Mouse (Mus musculus): ENCODE data around the gene Vac14.

The Vac14 gene

GRCm38 (mm10) chr8:110694226-110694625 is 75.8 kb downstream of the Vac14 start:
- DNase-seq, result no peak

- DNase-seq, result no peak
These were observed 76.4 kb downstream of the Vac14 start for GRCm38 (mm10) chr8:110694826-110695225.

- DNase-seq, result no peak
These were observed 77.0 kb downstream of the Vac14 start for GRCm38 (mm10) chr8:110695431-110695830.

- DNase-seq, result no peak
These were observed 77.7 kb downstream of the Vac14 start for GRCm38 (mm10) chr8:110696051-110696450.

GRCm38 (mm10) chr8:110697571-110697970 is 79.2 kb downstream of the Vac14 start:
- DNase-seq, result no peak

GRCm38 (mm10) chr8:110698098-110698497 is 79.7 kb downstream of the Vac14 start:
- no peak for DNase-seq

GRCm38 (mm10) chr8:110699501-110699900 is 81.1 kb downstream of the Vac14 start:
- DNase-seq, result no peak

GRCm38 (mm10) chr8:110700561-110700960 is 82.2 kb downstream of the Vac14 start:
- no peak for DNase-seq

GRCm38 (mm10) chr8:110702636-110703459 is 84.5 kb downstream of the Vac14 start:
- DNase-seq, result peak; percentile 29 to 48

- no peak for DNase-seq
These were observed 85.2 kb downstream of the Vac14 start for GRCm38 (mm10) chr8:110703460-110704061.

- no peak for DNase-seq
These were observed 85.7 kb downstream of the Vac14 start for GRCm38 (mm10) chr8:110704103-110704502.

- DNase-seq, result no peak
These were observed 87.3 kb downstream of the Vac14 start for GRCm38 (mm10) chr8:110705391-110706287.

GRCm38 (mm10) chr8:110706288-110706870 is 88.0 kb downstream of the Vac14 start:
- DNase-seq, result no peak

- no peak for DNase-seq
These were observed 90.0 kb downstream of the Vac14 start for GRCm38 (mm10) chr8:110708429-110708828.

GRCm38 (mm10) chr8:110710593-110710992 is 92.2 kb downstream of the Vac14 start:
- no peak for DNase-seq

- peak; percentile 53 to 82 for DNase-seq
These were observed 93.0 kb downstream of the Vac14 start for GRCm38 (mm10) chr8:110711271-110711934.

GRCm38 (mm10) chr8:110713073-110713472 is 94.7 kb downstream of the Vac14 start:
- DNase-seq, result no peak

- DNase-seq, result no peak
These were observed 96.6 kb downstream of the Vac14 start for GRCm38 (mm10) chr8:110714827-110715519.

- DNase-seq, result peak; percentile 57 to 77
These were observed 97.7 kb downstream of the Vac14 start for GRCm38 (mm10) chr8:110716075-110716474.

- DNase-seq, result no peak
These were observed 98.7 kb downstream of the Vac14 start for GRCm38 (mm10) chr8:110717131-110717530.

GRCm38 (mm10) chr8:110718209-110718968 is 100.0 kb downstream of the Vac14 start:
- DNase-seq, result no peak
